Mouse (Mus musculus) activated CD4-positive, CD25-positive, alpha-beta regulatory T cell, adult 9 weeks (primary cell): ENCODE results near the gene Krt34. TPM values are rescaled to one million over a fixed set of nuclear protein-coding genes. Genes with fewer than 3 reads are reported as not detected.

Experiments
- polyA plus RNA-seq: library from polyadenylated mRNA; unstranded; fragments of 100-300 nt; shearing (Covaris generic); gene quantifications from one replicate; pipeline ENCODE4 v1.2.1, GENCODE M21; 2017

Gene Krt34
- not detected for polyA plus RNA-seq

GRCm38 (mm10) chr11:100041454-100041853, at the start of gene Krt34:
Krt34 (minus strand) TSS chr11:100041554.

GRCm38 (mm10) chr11:100087861-100088260, 46.5 kb upstream of the Krt34 start, which contains the start of gene Krt32:
Krt32 (minus strand) TSS chr11:100088226.

GRCm38 (mm10) chr11:100050451-100050850, 9.1 kb upstream of the Krt34 start, which contains the start of gene Krt31:
Krt31 (minus strand) TSS chr11:100050551.

GRCm38 (mm10) chr11:100029768-100030167, 11.6 kb downstream of the Krt34 start, which contains the start of gene Krt33b:
Krt33b (minus strand) TSS chr11:100029868.

GRCm38 (mm10) chr11:100016112-100016511, 25.2 kb downstream of the Krt34 start, which contains the start of gene Krt33a:
Krt33a (minus strand) TSS chr11:100016212.

GRCm38 (mm10) chr11:99993620-99994383, 47.6 kb downstream of the Krt34 start, which contains the start of gene Krtap17-1:
Krtap17-1 (minus strand) TSS chr11:99993994.

Other genes with a start within 250 kb of the Krt34 start
- gene Gm11596, start 248.1 kb downstream of the Krt34 start, polyA plus RNA-seq: not detected
- not detected for gene Gm11569, start 242.6 kb downstream of the Krt34 start, polyA plus RNA-seq
- not detected for gene Gm11554, start 237.1 kb downstream of the Krt34 start, polyA plus RNA-seq
- not detected for gene Krtap4-13, start 231.7 kb downstream of the Krt34 start, polyA plus RNA-seq
- not detected for gene Gm11564, start 225.9 kb downstream of the Krt34 start, polyA plus RNA-seq
- gene 2300003K06Rik, start 203.5 kb downstream of the Krt34 start, polyA plus RNA-seq: not detected
- not detected for gene Krtap4-16, start 189.9 kb downstream of the Krt34 start, polyA plus RNA-seq
- not detected for gene Gm11568, start 183.6 kb downstream of the Krt34 start, polyA plus RNA-seq
- not detected for gene Gm11559, start 177.1 kb downstream of the Krt34 start, polyA plus RNA-seq
- not detected for gene Krtap9-1, start 168.2 kb downstream of the Krt34 start, polyA plus RNA-seq
- not detected for gene Gm11567, start 162.4 kb downstream of the Krt34 start, polyA plus RNA-seq
- not detected for gene Krtap31-1, start 133.6 kb downstream of the Krt34 start, polyA plus RNA-seq
- gene Gm11565, start 126.8 kb downstream of the Krt34 start, polyA plus RNA-seq: not detected
- not detected for gene Krtap31-2, start 105.3 kb downstream of the Krt34 start, polyA plus RNA-seq
- not detected for gene Krtap9-5, start 93.1 kb downstream of the Krt34 start, polyA plus RNA-seq
- gene Krtap29-1, start 62.5 kb downstream of the Krt34 start, polyA plus RNA-seq: not detected
- not detected for gene Krtap16-1, start 55.0 kb downstream of the Krt34 start, polyA plus RNA-seq
- gene Krtap17-1, start 47.6 kb downstream of the Krt34 start, polyA plus RNA-seq: not detected
- not detected for gene Krt33a, start 25.3 kb downstream of the Krt34 start, polyA plus RNA-seq
- gene Krt33b, start 11.7 kb downstream of the Krt34 start, polyA plus RNA-seq: not detected
- not detected for gene Krt31, start 9.0 kb upstream of the Krt34 start, polyA plus RNA-seq
- not detected for gene Krt32, start 46.7 kb upstream of the Krt34 start, polyA plus RNA-seq
- not detected for gene Krt35, start 54.7 kb upstream of the Krt34 start, polyA plus RNA-seq
- gene Krt36, start 64.1 kb upstream of the Krt34 start, polyA plus RNA-seq: not detected
- not detected for gene Krt13, start 80.0 kb upstream of the Krt34 start, polyA plus RNA-seq
- not detected for gene Krt15, start 94.4 kb upstream of the Krt34 start, polyA plus RNA-seq
- gene Krt19, start 107.1 kb upstream of the Krt34 start, polyA plus RNA-seq: not detected
- not detected for gene Krt9, start 151.7 kb upstream of the Krt34 start, polyA plus RNA-seq
- not detected for gene Krt14, start 166.0 kb upstream of the Krt34 start, polyA plus RNA-seq
- gene Krt16, start 207.3 kb upstream of the Krt34 start, polyA plus RNA-seq: not detected
- gene Krt17, start 219.5 kb upstream of the Krt34 start, polyA plus RNA-seq: 1.9 TPM
- gene Krt42, start 228.3 kb upstream of the Krt34 start, polyA plus RNA-seq: not detected